Mouse (Mus musculus): ENCODE results near the gene Poc1b. TPM values are rescaled to one million over a fixed set of nuclear protein-coding genes. Genes with fewer than 3 reads are reported as not detected.
A peak's percentile ranks its signal among the peaks of the same experiment; 100 is the strongest.

The Poc1b gene
- polyA plus RNA-seq (2012; rRNA removed) (5.6 TPM in 2 replicates), polyA plus RNA-seq (2014; fragmentation: Nextera tagmentation; extraction: Ambion mirVana) (5.9 and 7.2 TPM in 2 replicates)

DNA sequence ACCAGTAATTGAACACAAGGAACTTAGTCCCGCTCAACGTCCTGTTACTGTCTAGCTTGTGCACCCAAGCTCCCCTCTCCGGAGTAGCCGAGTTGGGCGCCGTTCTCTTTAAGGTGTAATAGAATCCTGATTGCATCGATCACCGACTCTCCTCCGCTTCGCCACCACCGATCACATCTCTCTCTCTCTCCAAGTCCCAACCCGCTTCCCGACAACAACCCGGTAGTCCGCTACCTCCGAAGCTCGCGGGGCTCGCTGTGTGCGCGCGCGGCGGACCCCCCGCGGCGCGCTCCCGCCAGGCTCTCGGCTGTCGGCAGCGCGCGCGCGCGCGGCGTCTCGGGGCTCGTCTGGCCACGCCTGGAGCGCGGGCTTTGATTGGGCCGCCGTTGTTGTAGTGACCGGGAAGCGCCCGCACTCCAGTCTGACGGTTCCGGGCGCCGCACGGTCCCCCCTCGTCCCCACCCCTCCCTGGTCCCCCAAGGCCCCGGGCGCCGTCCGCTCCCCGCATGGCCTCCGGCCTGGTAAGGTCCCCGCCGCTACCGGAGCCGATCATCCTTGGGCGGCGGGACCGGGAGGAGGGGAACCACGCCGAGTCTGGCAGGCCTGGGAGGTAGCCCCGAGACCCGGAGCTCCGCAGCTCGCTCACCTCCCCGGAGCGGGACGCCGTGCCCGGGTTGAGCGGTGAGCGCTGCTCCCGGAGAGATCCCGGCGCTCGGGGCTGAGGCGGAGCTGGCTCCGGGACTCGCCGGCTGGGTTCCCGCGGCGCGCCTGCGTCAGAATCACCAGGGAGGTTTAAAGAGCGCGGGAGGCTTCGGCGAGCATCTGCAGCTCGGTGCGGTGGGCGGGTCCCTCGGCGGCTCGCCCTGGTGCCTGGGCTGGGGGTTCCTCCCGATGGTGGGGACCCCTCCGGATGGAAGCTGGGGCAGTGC, at the start of gene Poc1b:
Gene Poc1b (plus strand): TSS at position 334 of the 929 bp plus-strand sequence.
- under 1% methylated on average over 103 of the region's 106 CpGs for WGBS (ENCODE audit: insufficient replicate concordance)
- ATAC-seq (ENCODE audit: insufficient read depth): peak; percentile 88
- peak within 1 kb of the TSS; percentile 52 for H3K27ac ChIP-seq
- peak within 1 kb of the TSS; percentile 96 for H3K4me2 ChIP-seq (ENCODE audit: low read depth)
- H3K27me3 ChIP-seq (ENCODE audit: control insufficient read depth, insufficient read depth, low read length): no peaks in the 10 kb centered on the region
- no peak for TF ChIP-seq CTCF (IDR thresholded peaks at IDR 0.05; ENCODE audit: low read depth)
- TF ChIP-seq EP300 (IDR thresholded peaks at IDR 0.05; ENCODE audit: low read depth): no peak
- H3K36me3 ChIP-seq (replicated peaks; ENCODE audit: control insufficient read depth, insufficient read depth, low read depth): no peaks in the 10 kb centered on the region; the same call in 1 of the 2 replicates
- peak; percentile 67 to 72 (median 71) for DNase-seq (ENCODE audit: low read depth in 3 of 3, low spot score in 3 of 3)
- no peaks in the 10 kb centered on the region for H3K9me3 ChIP-seq (ENCODE audit: control insufficient read depth, low read length)
- H3K4me3 ChIP-seq (ENCODE audit: insufficient read depth in 1 of 2, low read depth in 2 of 2, low read length in 2 of 2): peak within 1 kb of the TSS; percentile 97 to 98
- peak within 1 kb of the TSS; percentile 80 for H3K9ac ChIP-seq (replicated peaks)
- H3K4me1 ChIP-seq (replicated peaks; ENCODE audit: control insufficient read depth in 2 of 2, insufficient read depth in 2 of 2, low read length in 1 of 2): peaks cover 0 to 5% of the 10 kb centered on the region in 2 experiments; a peak in 2 of 4 replicates

DNA sequence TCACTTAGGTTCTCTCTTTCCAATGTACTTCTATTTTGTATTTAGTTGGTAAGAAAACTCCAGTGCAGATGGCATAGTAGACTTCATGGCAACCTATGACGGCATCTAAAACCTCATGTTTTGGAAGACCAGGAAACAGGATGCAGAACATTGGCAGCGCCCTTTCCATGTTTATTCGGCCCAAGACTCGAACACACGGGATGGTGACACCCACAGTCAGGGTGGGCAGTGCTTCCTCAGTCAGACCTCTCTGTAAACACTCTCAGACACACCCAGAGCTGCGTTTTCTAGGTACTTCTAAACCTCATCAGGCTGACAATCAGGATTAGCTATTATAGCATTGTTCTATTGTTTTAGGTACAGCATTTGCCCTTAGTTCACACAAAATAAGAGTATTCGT, 46.2 kb upstream of the Poc1b start:
- no peak overlapping the region for H3K4me2 ChIP-seq (ENCODE audit: low read depth)
- no peak for DNase-seq (ENCODE audit: low read depth in 3 of 3, low spot score in 3 of 3)
- 67% methylated on average over 7 of the region's 7 CpGs for WGBS (ENCODE audit: insufficient replicate concordance)
- no peaks in the 10 kb centered on the region for H3K27me3 ChIP-seq (ENCODE audit: control insufficient read depth, insufficient read depth, low read length)
- ATAC-seq (ENCODE audit: insufficient read depth): no peak
- H3K4me1 ChIP-seq (replicated peaks; ENCODE audit: control insufficient read depth in 2 of 2, insufficient read depth in 2 of 2, low read length in 1 of 2): no peaks in the 10 kb centered on the region
- H3K4me3 ChIP-seq (ENCODE audit: insufficient read depth in 1 of 2, low read depth in 2 of 2, low read length in 2 of 2): no peak overlapping the region
- H3K36me3 ChIP-seq (replicated peaks; ENCODE audit: control insufficient read depth, insufficient read depth, low read depth): no peaks in the 10 kb centered on the region
- TF ChIP-seq EP300 (IDR thresholded peaks at IDR 0.05; ENCODE audit: low read depth) (no peak), CTCF (IDR thresholded peaks at IDR 0.05; ENCODE audit: low read depth) (no peak)
- no peak overlapping the region for H3K9ac ChIP-seq (replicated peaks)
- no peak overlapping the region for H3K27ac ChIP-seq
- H3K9me3 ChIP-seq (ENCODE audit: control insufficient read depth, low read length): no peaks in the 10 kb centered on the region

DNA sequence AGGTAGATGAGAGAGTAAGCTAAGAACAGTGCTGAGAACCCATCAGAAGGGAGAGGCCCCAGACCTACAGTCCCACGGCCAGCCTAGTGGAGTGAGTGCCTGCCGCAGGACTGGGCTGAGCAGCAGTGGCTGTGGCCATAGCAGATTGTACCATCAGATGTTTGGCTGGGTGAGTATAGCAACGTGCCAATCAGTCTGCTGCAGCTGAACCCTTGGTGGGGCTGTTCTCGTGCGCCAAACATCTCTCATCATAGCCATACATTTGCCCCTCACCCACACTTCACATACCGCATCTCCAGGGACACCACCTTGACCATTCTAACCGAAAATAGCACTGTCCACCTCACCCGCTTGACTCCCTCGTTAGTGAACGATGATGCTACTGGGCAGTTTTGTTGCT, 45.4 kb upstream of the Poc1b start:
- WGBS (ENCODE audit: insufficient replicate concordance): 71% methylated on average over 10 of the region's 10 CpGs

DNA sequence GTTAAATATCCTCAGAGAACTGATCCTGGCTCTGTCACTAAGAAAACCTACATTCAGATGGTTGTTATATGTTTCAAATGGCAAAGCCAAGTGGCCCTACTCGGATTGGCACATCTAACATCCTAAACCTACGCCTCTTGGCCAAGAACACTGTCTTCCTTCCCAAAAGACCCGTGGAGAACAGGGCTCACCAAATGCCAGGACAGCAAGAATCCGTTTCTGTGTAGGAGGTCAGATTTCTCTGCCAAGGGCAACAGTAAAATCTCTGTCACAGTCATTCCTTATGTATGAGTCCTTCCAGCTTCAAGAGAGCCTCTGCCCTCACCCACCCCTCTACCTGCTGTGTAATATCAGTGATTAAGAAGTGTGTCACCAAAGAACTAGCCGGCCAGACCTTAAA, 44.3 kb upstream of the Poc1b start:
- no peak overlapping the region for H3K4me2 ChIP-seq (ENCODE audit: low read depth)
- no peak overlapping the region for H3K27ac ChIP-seq
- no peak overlapping the region for H3K4me3 ChIP-seq (ENCODE audit: insufficient read depth in 1 of 2, low read depth in 2 of 2, low read length in 2 of 2)
- no peaks in the 10 kb centered on the region for H3K36me3 ChIP-seq (replicated peaks; ENCODE audit: control insufficient read depth, insufficient read depth, low read depth)
- no peaks in the 10 kb centered on the region for H3K9me3 ChIP-seq (ENCODE audit: control insufficient read depth, low read length)
- no peak for TF ChIP-seq EP300 (IDR thresholded peaks at IDR 0.05; ENCODE audit: low read depth)
- TF ChIP-seq CTCF (IDR thresholded peaks at IDR 0.05; ENCODE audit: low read depth): no peak
- WGBS (ENCODE audit: insufficient replicate concordance): 56% methylated on average over 5 of the region's 5 CpGs
- DNase-seq (ENCODE audit: low read depth in 3 of 3, low spot score in 3 of 3) (no peak), ATAC-seq (ENCODE audit: insufficient read depth) (no peak)
- no peak overlapping the region for H3K9ac ChIP-seq (replicated peaks)
- H3K27me3 ChIP-seq (ENCODE audit: control insufficient read depth, insufficient read depth, low read length): no peaks in the 10 kb centered on the region
- H3K4me1 ChIP-seq (replicated peaks; ENCODE audit: control insufficient read depth in 2 of 2, insufficient read depth in 2 of 2, low read length in 1 of 2): no peaks in the 10 kb centered on the region

More for the DNA sequence above, 45.4 kb upstream of the Poc1b start:
- Histone ChIP-seq H3K27me3 (ENCODE audit: control insufficient read depth, insufficient read depth, low read length) (no peaks in the 10 kb centered on the region), H3K4me2 (ENCODE audit: low read depth) (no peak overlapping the region), H3K27ac (no peak overlapping the region), H3K4me3 (ENCODE audit: insufficient read depth in 1 of 2, low read depth in 2 of 2, low read length in 2 of 2) (no peak overlapping the region), H3K36me3 (replicated peaks; ENCODE audit: control insufficient read depth, insufficient read depth, low read depth) (no peaks in the 10 kb centered on the region), H3K4me1 (replicated peaks; ENCODE audit: control insufficient read depth in 2 of 2, insufficient read depth in 2 of 2, low read length in 1 of 2) (no peaks in the 10 kb centered on the region), H3K9me3 (ENCODE audit: control insufficient read depth, low read length) (no peaks in the 10 kb centered on the region), H3K9ac (replicated peaks) (no peak overlapping the region)
- ATAC-seq (ENCODE audit: insufficient read depth): no peak
- TF ChIP-seq CTCF (IDR thresholded peaks at IDR 0.05; ENCODE audit: low read depth): no peak
- TF ChIP-seq EP300 (IDR thresholded peaks at IDR 0.05; ENCODE audit: low read depth): no peak
- DNase-seq (ENCODE audit: low read depth in 3 of 3, low spot score in 3 of 3): no peak
